ENCODE assay signal across 20 mouse cellular contexts in genomic region chr9:119519116-119519515, GRCm38 (mm10). TPM values are rescaled to one million over a fixed set of nuclear protein-coding genes. Genes with fewer than 3 reads are reported as not detected.
DNase-seq lines count a peak whose midpoint lies in the region; TF ChIP-seq lines count a peak whose summit lies in the region.
"Had no signal": no experiment of that assay in that cellular context is flagged by ENCODE, and none has a peak within 500 bp of the region (broad histone marks: within the 10 kb centered on the region; RNA-seq: fewer than 3 reads in every experiment).

No protein-coding gene starts in this region.

- H3K4me3 ChIP-seq in left cerebral cortex, adult 2 months, result peak overlapping the region; percentile 18; the same call in 1 of the 2 replicates
- H3K4me3 ChIP-seq: embryonic facial prominence, embryonic 12.5 days; forebrain, embryonic 12.5 days; gastrocnemius, adult 2 months; intestine, embryonic 15.5 days; limb, embryonic 15.5 days had no signal

- H3K27ac ChIP-seq in left cerebral cortex, adult 2 months, result no peak overlapping the region
- H3K27ac ChIP-seq: embryonic facial prominence, embryonic 12.5 days; forebrain, embryonic 12.5 days; gastrocnemius, adult 2 months; intestine, embryonic 15.5 days; limb, embryonic 15.5 days; stomach, postnatal 0 days had no signal

- no peak for TF ChIP-seq CTCF in left cerebral cortex, adult 2 months (IDR thresholded peaks at IDR 0.05)

- DNase-seq in cerebellum, adult 9-10 months, result peak; percentile 11
- no peak for DNase-seq in cerebellum, postnatal 4 days (ENCODE audit: low spot score in 2 of 2)
- peak; percentile 35 to 58 for DNase-seq in left cerebral cortex, adult 2 months (ENCODE audit: extremely low spot score in 1 of 2, low spot score in 2 of 2)
- DNase-seq in left cerebral cortex, postnatal 4 days, result no peak
- DNase-seq in frontal cortex, postnatal 36 days (ENCODE audit: low spot score in 2 of 2), result peak; percentile 36 to 53
- peak; percentile 26 for DNase-seq in right cerebral cortex, postnatal 25 days
- DNase-seq in gastrocnemius, postnatal 10 days, result no peak
- no peak for DNase-seq in gastrocnemius, postnatal 25 days
- DNase-seq: adrenal gland, postnatal 10 days; gastrocnemius, adult 2 months; kidney, postnatal 36 days; lung, adult 18-20 months; thymus, postnatal 36 days had no signal

- intact Hi-C loops in left cerebral cortex, adult 2 months (cut with DNase I), result loop anchor here (2.0 kb wide), 1 partner anchor 52 kb away; no protein-coding TSS in a partner anchor
- intact Hi-C loops in left cerebral cortex, postnatal 4 days (cut with DNase I), result no loop called here

RNA-seq across cellular contexts. Expression of gene Scn5a, which starts 59.7 kb away (rescaled TPM):
- total RNA-seq in left cerebral cortex, adult 2 months (2021), result 1 to 10 TPM; 3.9 to 5.0 TPM
- total RNA-seq in left cerebral cortex, postnatal 4 days (2021), result 1 to 10 TPM; 1.4 to 4.4 TPM
- 1 to 10 TPM; 1.3 to 1.6 TPM for total RNA-seq in gastrocnemius, postnatal 10 days (2021)
- total RNA-seq in gastrocnemius, postnatal 25 days (2021), result under 1 TPM; 0.10 to 0.24 TPM
- total RNA-seq: hematopoietic stem cell, adult 5-6 weeks; neutrophil, adult 5-6 weeks had no signal

Comparison
In these comparisons a context has a peak if more than half of its experiments do, and no peak if none do; other contexts are left out.
1. DNase-seq: peak in cerebellum, adult 9-10 months (single experiment), left cerebral cortex, adult 2 months (2 of 2), frontal cortex, postnatal 36 days (2 of 2) and right cerebral cortex, postnatal 25 days (single experiment); none in cerebellum, postnatal 4 days (0 of 2), left cerebral cortex, postnatal 4 days (single experiment), gastrocnemius, postnatal 10 days (single experiment) and gastrocnemius, postnatal 25 days (single experiment).